Mouse (Mus musculus): ENCODE measurements around the gene Dgki. TPM values are rescaled to one million over a fixed set of nuclear protein-coding genes. Genes with fewer than 3 reads are reported as not detected.
A peak's percentile ranks its signal among the peaks of the same experiment; 100 is the strongest.

Gene Dgki
- polyA plus RNA-seq, 1 experiment from 2014 or later = 0.63 TPM

GRCm38 (mm10) chr6:36899872-36900271, 400.1 kb downstream of the Dgki start:
- Histone ChIP-seq H3K9me3 (replicated peaks) (no peaks in the 10 kb centered on the region), H3K4me3 (no peak overlapping the region), H3K27me3 (ENCODE audit: low read depth, poor library complexity, severe bottlenecking) (peaks cover 23% of the 10 kb centered on the region), H3K36me3 (no peaks in the 10 kb centered on the region), H3K4me1 (peaks cover 15% of the 10 kb centered on the region), H3K27ac (replicated peaks) (no peak overlapping the region)
- 86% methylated on average over 4 of the region's 4 CpGs for WGBS
- no peak for DNase-seq (ENCODE audit: low spot score)

DNA sequence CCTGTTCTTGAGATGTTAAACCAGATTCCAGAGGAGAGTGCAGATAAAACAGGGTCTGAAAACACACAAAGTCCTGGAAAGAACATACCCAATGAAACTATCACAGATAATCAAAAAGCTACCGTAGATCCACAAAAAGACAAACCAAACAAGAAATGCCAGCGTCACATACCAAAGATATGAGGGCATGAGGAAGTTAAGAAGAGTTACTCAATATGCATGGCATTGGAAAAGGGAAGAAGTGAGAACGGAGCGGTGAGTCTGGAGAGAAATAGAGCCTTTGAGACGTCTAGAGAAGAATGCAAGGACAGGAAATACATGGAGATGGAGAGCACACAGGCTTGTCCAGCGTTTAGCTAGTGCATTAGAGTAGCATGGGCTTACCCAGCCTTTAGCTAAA, 401.6 kb downstream of the Dgki start:
- Histone ChIP-seq H3K27ac (replicated peaks) (no peak overlapping the region), H3K36me3 (no peaks in the 10 kb centered on the region), H3K4me1 (peaks cover 12% of the 10 kb centered on the region), H3K27me3 (ENCODE audit: low read depth, poor library complexity, severe bottlenecking) (peaks cover 13% of the 10 kb centered on the region), H3K4me3 (no peak overlapping the region), H3K9me3 (replicated peaks) (no peaks in the 10 kb centered on the region)
- DNase-seq (ENCODE audit: low spot score) = no peak
- 82% methylated on average over 6 of the region's 6 CpGs for WGBS

- Histone ChIP-seq H3K27me3 (ENCODE audit: low read depth, poor library complexity, severe bottlenecking) (peaks cover 10% of the 10 kb centered on the region), H3K9me3 (replicated peaks) (no peaks in the 10 kb centered on the region), H3K27ac (replicated peaks) (no peak overlapping the region), H3K4me3 (no peak overlapping the region), H3K4me1 (peaks cover 5% of the 10 kb centered on the region), H3K36me3 (no peaks in the 10 kb centered on the region)
- DNase-seq (ENCODE audit: low spot score) = no peak
- WGBS = 75% methylated on average over 3 of the region's 3 CpGs
Measured at GRCm38 (mm10) chr6:36897616-36898149, 402.3 kb downstream of the Dgki start.

DNA sequence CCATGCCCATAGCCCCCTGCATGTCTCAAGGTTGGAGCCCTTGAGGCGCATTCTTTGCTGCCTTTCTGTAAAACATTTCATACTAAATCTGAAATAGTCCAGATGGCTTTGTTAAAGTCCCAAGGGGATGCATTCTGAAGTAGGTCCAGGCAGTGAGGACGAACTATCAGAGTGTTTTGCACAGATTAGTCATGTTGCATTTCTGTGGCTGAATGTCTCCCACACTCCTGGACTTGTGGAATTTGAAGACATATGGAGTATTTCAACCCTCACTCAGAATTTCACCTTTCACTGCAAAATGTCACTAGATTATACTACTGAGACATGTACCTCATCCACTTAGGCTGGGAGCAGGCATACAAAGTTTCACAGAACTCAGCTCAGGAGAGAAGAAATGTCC, 403.3 kb downstream of the Dgki start:
- Histone ChIP-seq H3K4me3 (no peak overlapping the region), H3K27me3 (ENCODE audit: low read depth, poor library complexity, severe bottlenecking) (no peaks in the 10 kb centered on the region; the same call in 1 of the 2 replicates)
- no peak for DNase-seq (ENCODE audit: low spot score)

DNA sequence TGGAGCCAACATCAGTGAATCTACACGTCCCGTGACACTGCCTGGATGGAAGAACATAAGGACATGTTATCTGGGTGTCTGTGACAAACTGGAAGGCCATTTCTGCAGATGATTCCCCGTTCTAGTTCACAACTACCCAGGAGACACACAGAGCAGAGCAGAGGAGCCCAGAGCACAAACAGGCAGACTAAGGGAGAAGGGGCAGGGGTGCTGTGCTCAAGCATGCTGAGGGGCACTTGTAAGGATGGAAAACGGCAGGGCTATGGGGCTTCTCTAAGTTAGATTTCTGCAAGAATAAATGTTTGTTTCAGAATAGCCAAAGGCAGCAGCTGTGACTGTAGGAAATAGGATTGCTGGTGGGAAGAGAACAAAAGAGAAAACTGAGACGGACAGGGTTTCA, 408.2 kb downstream of the Dgki start:
- WGBS = 81% methylated on average over 5 of the region's 5 CpGs
- Histone ChIP-seq H3K4me1 (no peaks in the 10 kb centered on the region), H3K27ac (replicated peaks) (0 out of 2 replicates have a peak overlapping the region, but pooled peaks have one; percentile 38), H3K36me3 (no peaks in the 10 kb centered on the region), H3K9me3 (replicated peaks) (no peaks in the 10 kb centered on the region), H3K27me3 (ENCODE audit: low read depth, poor library complexity, severe bottlenecking) (no peaks in the 10 kb centered on the region; the same call in 1 of the 2 replicates), H3K4me3 (no peak overlapping the region)
- DNase-seq (ENCODE audit: low spot score) = no peak

More for the DNA sequence above, 403.3 kb downstream of the Dgki start:
- Histone ChIP-seq H3K27ac (replicated peaks) (no peak overlapping the region), H3K36me3 (no peaks in the 10 kb centered on the region), H3K9me3 (replicated peaks) (no peaks in the 10 kb centered on the region), H3K4me1 (no peaks in the 10 kb centered on the region; the same call in 1 of the 2 replicates)
- 80% methylated on average over 2 of the region's 2 CpGs for WGBS

GRCm38 (mm10) chr6:36890776-36891175, 409.2 kb downstream of the Dgki start:
- Histone ChIP-seq H3K9me3 (replicated peaks) (no peaks in the 10 kb centered on the region), H3K27me3 (ENCODE audit: low read depth, poor library complexity, severe bottlenecking) (no peaks in the 10 kb centered on the region; the same call in 1 of the 2 replicates)
- 81% methylated on average over 2 of the region's 2 CpGs for WGBS

DNA sequence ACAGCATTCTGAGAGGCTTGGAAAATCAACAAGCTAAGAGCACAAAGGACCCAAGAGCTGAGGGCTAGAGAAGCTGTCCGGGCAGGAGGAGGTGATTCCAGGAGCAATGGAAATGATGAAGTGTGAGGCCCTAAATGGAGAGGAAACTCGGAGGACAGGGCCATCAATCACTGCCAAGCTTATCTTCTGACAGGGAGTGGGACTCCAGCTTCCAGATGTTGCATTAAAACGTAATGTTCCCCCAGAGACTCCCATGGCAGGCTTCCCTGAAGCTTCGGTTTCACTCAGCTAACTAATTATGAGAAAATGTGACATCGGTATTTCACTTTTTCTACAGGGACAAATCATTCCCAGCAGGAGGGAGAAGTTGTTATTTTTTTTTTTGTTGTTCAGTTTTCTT, 409.7 kb downstream of the Dgki start:
- no peaks in the 10 kb centered on the region; the same call in 1 of the 2 replicates for H3K27me3 ChIP-seq (ENCODE audit: low read depth, poor library complexity, severe bottlenecking)
- no peaks in the 10 kb centered on the region for H3K4me1 ChIP-seq
- DNase-seq (ENCODE audit: low spot score) = no peak
- 56% methylated on average over 5 of the region's 5 CpGs for WGBS
- H3K36me3 ChIP-seq = no peaks in the 10 kb centered on the region
- H3K4me3 ChIP-seq = no peak overlapping the region
- H3K9me3 ChIP-seq (replicated peaks) = no peaks in the 10 kb centered on the region
- H3K27ac ChIP-seq (replicated peaks) = no peak overlapping the region

More at GRCm38 (mm10) chr6:36890776-36891175, 409.2 kb downstream of the Dgki start:
- no peak for DNase-seq (ENCODE audit: low spot score)
- H3K4me1 ChIP-seq = no peaks in the 10 kb centered on the region
- no peak overlapping the region for H3K27ac ChIP-seq (replicated peaks)
- H3K4me3 ChIP-seq = no peak overlapping the region
- H3K36me3 ChIP-seq = no peaks in the 10 kb centered on the region

- Histone ChIP-seq H3K36me3 (no peaks in the 10 kb centered on the region), H3K4me1 (peaks cover 35% of the 10 kb centered on the region), H3K9me3 (replicated peaks) (no peaks in the 10 kb centered on the region), H3K4me3 (0 out of 2 replicates have a peak overlapping the region, but pooled peaks have one; percentile 17), H3K27ac (replicated peaks) (peak overlapping the region; percentile 66), H3K27me3 (ENCODE audit: low read depth, poor library complexity, severe bottlenecking) (peaks cover 26% of the 10 kb centered on the region)
- DNase-seq (ENCODE audit: low spot score) = peak; percentile 26
- 10% methylated on average over 4 of the region's 4 CpGs for WGBS
Measured at GRCm38 (mm10) chr6:36881309-36881708, 418.7 kb downstream of the Dgki start.

DNA sequence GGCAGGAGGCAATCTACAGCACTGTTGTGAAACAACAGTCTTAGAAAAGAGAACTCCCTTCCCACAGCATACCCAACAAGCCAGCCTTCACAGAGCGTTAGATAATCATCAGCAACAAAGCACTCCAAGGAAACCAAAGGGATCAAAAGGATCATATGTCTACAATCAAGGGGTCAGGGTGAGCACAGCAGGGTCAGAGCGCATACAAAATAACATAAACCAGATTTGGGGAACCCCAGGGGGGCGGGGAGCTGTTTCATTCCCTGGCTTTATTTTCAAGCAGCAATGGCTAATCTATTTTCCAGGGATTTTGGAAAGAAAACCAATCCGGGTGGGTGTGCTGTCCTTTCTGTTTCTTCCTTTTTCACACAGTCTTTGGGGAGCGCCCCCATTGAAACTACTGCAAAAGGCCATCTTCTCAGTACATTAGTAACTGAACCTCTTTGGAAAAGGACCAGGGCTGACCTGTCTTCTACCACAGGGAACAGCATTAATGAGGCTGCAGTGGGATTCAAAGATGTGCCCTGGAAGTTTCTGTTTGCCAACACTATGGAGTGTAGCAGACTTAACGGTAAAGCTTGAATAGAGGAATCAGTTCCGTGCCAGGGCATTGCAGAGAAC, 419.2 kb downstream of the Dgki start:
- Histone ChIP-seq H3K4me1 (peaks cover 41% of the 10 kb centered on the region), H3K27ac (replicated peaks) (peak overlapping the region; percentile 66), H3K4me3 (0 out of 2 replicates have a peak overlapping the region, but pooled peaks have one; percentile 17), H3K36me3 (no peaks in the 10 kb centered on the region), H3K27me3 (ENCODE audit: low read depth, poor library complexity, severe bottlenecking) (peaks cover 26% of the 10 kb centered on the region), H3K9me3 (replicated peaks) (no peaks in the 10 kb centered on the region)
- WGBS = 6% methylated on average over 7 of the region's 7 CpGs
- peak; percentile 79 for DNase-seq (ENCODE audit: low spot score)

DNA sequence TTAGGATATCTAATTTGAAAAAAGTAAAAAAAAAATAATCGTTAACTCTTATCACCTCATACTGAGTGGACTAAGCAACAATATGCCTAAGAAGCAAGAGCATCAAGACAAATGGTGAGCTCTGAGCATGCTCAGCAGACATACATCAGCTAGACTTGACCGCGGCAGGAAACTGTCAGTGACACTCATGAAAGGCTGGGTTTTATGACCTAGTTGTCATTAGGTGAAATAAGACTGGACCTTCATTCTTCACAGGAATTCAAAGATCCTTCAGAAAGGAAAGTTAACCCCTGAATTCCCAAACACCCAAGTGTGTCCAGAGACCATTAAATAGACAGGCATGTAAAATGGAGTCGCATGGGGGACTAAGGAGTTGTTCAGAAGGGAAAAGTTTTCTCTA, 422.6 kb downstream of the Dgki start:
- 88% methylated on average over 4 of the region's 4 CpGs for WGBS
- peaks cover 41% of the 10 kb centered on the region for H3K4me1 ChIP-seq

GRCm38 (mm10) chr6:36876426-36876825, 423.6 kb downstream of the Dgki start:
- Histone ChIP-seq H3K4me3 (no peak overlapping the region), H3K4me1 (peaks cover 35% of the 10 kb centered on the region), H3K36me3 (no peaks in the 10 kb centered on the region), H3K9me3 (replicated peaks) (no peaks in the 10 kb centered on the region), H3K27ac (replicated peaks) (peak overlapping the region; percentile 39; the same call in 1 of the 2 replicates), H3K27me3 (ENCODE audit: low read depth, poor library complexity, severe bottlenecking) (peaks cover 33% of the 10 kb centered on the region)
- 67% methylated on average over 4 of the region's 4 CpGs for WGBS
- DNase-seq (ENCODE audit: low spot score) = no peak

More for the DNA sequence above, 422.6 kb downstream of the Dgki start:
- Histone ChIP-seq H3K4me3 (no peak overlapping the region), H3K36me3 (no peaks in the 10 kb centered on the region), H3K9me3 (replicated peaks) (no peaks in the 10 kb centered on the region), H3K27ac (replicated peaks) (no peak overlapping the region), H3K27me3 (ENCODE audit: low read depth, poor library complexity, severe bottlenecking) (peaks cover 33% of the 10 kb centered on the region)
- no peak for DNase-seq (ENCODE audit: low spot score)

- H3K4me3 ChIP-seq = no peak overlapping the region
- H3K4me1 ChIP-seq = peaks cover 30% of the 10 kb centered on the region
- no peak for DNase-seq (ENCODE audit: low spot score)
- no peaks in the 10 kb centered on the region for H3K9me3 ChIP-seq (replicated peaks)
- no peak overlapping the region for H3K27ac ChIP-seq (replicated peaks)
- 61% methylated on average over 5 of the region's 5 CpGs for WGBS
- peaks cover 33% of the 10 kb centered on the region for H3K27me3 ChIP-seq (ENCODE audit: low read depth, poor library complexity, severe bottlenecking)
- H3K36me3 ChIP-seq = no peaks in the 10 kb centered on the region
Measured at GRCm38 (mm10) chr6:36875926-36876325, 424.1 kb downstream of the Dgki start.

DNA sequence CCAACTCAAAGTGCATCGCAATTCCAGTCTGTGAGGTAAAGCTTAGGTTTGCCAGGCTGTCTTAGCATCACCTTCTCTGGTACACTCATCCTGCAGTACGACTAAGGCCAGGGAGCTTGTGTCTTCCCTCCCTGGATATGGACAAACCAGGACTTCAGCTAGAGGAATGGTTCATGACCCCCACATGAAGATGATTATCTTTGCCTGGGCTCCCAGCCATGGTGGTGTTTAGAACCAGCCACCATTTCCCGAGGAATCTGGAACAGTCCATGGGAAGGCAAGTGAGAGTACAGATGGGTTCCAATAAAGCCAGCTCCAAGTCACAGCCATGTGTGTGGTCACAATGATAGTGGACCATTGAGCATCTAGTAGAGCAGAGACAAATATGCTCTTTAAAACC, 427.1 kb downstream of the Dgki start:
- peaks cover 13% of the 10 kb centered on the region for H3K27me3 ChIP-seq (ENCODE audit: low read depth, poor library complexity, severe bottlenecking)
- DNase-seq (ENCODE audit: low spot score) = no peak
- peaks cover 13% of the 10 kb centered on the region for H3K4me1 ChIP-seq
- H3K4me3 ChIP-seq = no peak overlapping the region
- no peaks in the 10 kb centered on the region for H3K9me3 ChIP-seq (replicated peaks)
- no peak overlapping the region for H3K27ac ChIP-seq (replicated peaks)
- WGBS = 92% methylated on average over 3 of the region's 3 CpGs
- no peaks in the 10 kb centered on the region for H3K36me3 ChIP-seq

Data from midbrain, embryonic 10.5 days (tissue).